Mouse (Mus musculus): ENCODE results near the gene Gbp5. TPM values are rescaled to one million over a fixed set of nuclear protein-coding genes. Genes with fewer than 3 reads are reported as not detected.

The Gbp5 gene
- polyA plus RNA-seq, 2 experiments, result 0.11 to 0.16 TPM

- Histone ChIP-seq H3K9ac (ENCODE audit: low read depth, low read length, severe bottlenecking) (no peak overlapping the region), H3K36me3 (ENCODE audit: control insufficient read depth, insufficient read depth, low read length) (no peaks in the 10 kb centered on the region), H3K4me3 (replicated peaks; ENCODE audit: low read length) (no peak overlapping the region), H3K4me1 (ENCODE audit: control insufficient read depth, insufficient read depth, low read length) (no peaks in the 10 kb centered on the region), H3K9me3 (ENCODE audit: control insufficient read depth, low read length) (no peaks in the 10 kb centered on the region), H3K27ac (replicated peaks; ENCODE audit: low read depth, low read length) (no peak overlapping the region), H3K4me2 (replicated peaks; ENCODE audit: low read depth, low read length, severe bottlenecking) (no peak overlapping the region), H3K27me3 (ENCODE audit: control insufficient read depth, insufficient read depth, low read length) (no peaks in the 10 kb centered on the region)
- ATAC-seq (ENCODE audit: low FRiP score, low read depth) (no peak), DNase-seq (ENCODE audit: low spot score) (no peak)
- 85% methylated on average over 3 of the region's 3 CpGs for WGBS
- no peak for TF ChIP-seq POLR2A (IDR thresholded peaks at IDR 0.05; ENCODE audit: borderline replicate concordance, extremely low read depth, insufficient read depth, insufficient read length)
Observed at GRCm38 (mm10) chr3:142546690-142547089, 52.9 kb downstream of the Gbp5 start.

- Histone ChIP-seq H3K9me3 (ENCODE audit: control insufficient read depth, low read length) (no peaks in the 10 kb centered on the region), H3K27ac (replicated peaks; ENCODE audit: low read depth, low read length) (no peak overlapping the region), H3K9ac (ENCODE audit: low read depth, low read length, severe bottlenecking) (no peak overlapping the region), H3K36me3 (ENCODE audit: control insufficient read depth, insufficient read depth, low read length) (no peaks in the 10 kb centered on the region), H3K4me2 (replicated peaks; ENCODE audit: low read depth, low read length, severe bottlenecking) (no peak overlapping the region), H3K4me3 (replicated peaks; ENCODE audit: low read length) (no peak overlapping the region), H3K4me1 (ENCODE audit: control insufficient read depth, insufficient read depth, low read length) (no peaks in the 10 kb centered on the region), H3K27me3 (ENCODE audit: control insufficient read depth, insufficient read depth, low read length) (no peaks in the 10 kb centered on the region)
- ATAC-seq (ENCODE audit: low FRiP score, low read depth) (no peak), DNase-seq (ENCODE audit: low spot score) (no peak)
- WGBS, result 82% methylated on average over 3 of the region's 3 CpGs
- no peak for TF ChIP-seq POLR2A (IDR thresholded peaks at IDR 0.05; ENCODE audit: borderline replicate concordance, extremely low read depth, insufficient read depth, insufficient read length)
Observed at GRCm38 (mm10) chr3:142550052-142550676, 56.4 kb downstream of the Gbp5 start.

GRCm38 (mm10) chr3:142554601-142555000 is 60.8 kb downstream of the Gbp5 start:
- no peak overlapping the region for H3K27ac ChIP-seq (replicated peaks; ENCODE audit: low read depth, low read length)
- TF ChIP-seq POLR2A (IDR thresholded peaks at IDR 0.05; ENCODE audit: borderline replicate concordance, extremely low read depth, insufficient read depth, insufficient read length), result no peak
- H3K36me3 ChIP-seq (ENCODE audit: control insufficient read depth, insufficient read depth, low read length), result no peaks in the 10 kb centered on the region
- no peaks in the 10 kb centered on the region for H3K4me1 ChIP-seq (ENCODE audit: control insufficient read depth, insufficient read depth, low read length)
- H3K4me3 ChIP-seq (replicated peaks; ENCODE audit: low read length), result no peak overlapping the region
- no peak overlapping the region for H3K4me2 ChIP-seq (replicated peaks; ENCODE audit: low read depth, low read length, severe bottlenecking)
- H3K9ac ChIP-seq (ENCODE audit: low read depth, low read length, severe bottlenecking), result no peak overlapping the region
- no peak for ATAC-seq (ENCODE audit: low FRiP score, low read depth)
- H3K9me3 ChIP-seq (ENCODE audit: control insufficient read depth, low read length), result no peaks in the 10 kb centered on the region
- 90% methylated on average over 1 of the region's 1 CpGs for whole genome bisulfite sequencing
- no peaks in the 10 kb centered on the region for H3K27me3 ChIP-seq (ENCODE audit: control insufficient read depth, insufficient read depth, low read length)
- no peak for DNase-seq (ENCODE audit: low spot score)

DNA sequence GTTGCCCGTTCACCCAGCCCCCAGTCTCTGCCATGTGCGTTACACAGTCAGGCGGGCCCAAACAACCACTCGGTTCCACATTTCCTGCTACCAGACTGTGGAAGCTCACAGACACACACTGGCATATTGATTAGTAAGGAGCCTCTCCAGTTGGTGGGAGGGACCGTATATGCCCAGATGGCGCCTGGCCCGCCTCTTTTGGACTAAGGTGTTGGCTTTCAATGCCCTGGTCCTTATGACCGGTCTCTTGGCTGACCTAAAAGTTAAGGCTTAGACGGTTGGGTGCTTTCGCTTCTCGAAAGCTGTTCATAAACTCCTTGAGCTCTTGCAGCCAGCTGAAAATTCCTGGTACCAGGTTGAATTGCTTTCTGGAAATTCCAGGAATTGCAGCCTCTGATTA is 61.8 kb downstream of the Gbp5 start:
- TF ChIP-seq POLR2A (IDR thresholded peaks at IDR 0.05; ENCODE audit: borderline replicate concordance, extremely low read depth, insufficient read depth, insufficient read length), result no peak
- H3K4me3 ChIP-seq (replicated peaks; ENCODE audit: low read length), result no peak overlapping the region
- ATAC-seq (ENCODE audit: low FRiP score, low read depth), result no peak
- H3K36me3 ChIP-seq (ENCODE audit: control insufficient read depth, insufficient read depth, low read length), result no peaks in the 10 kb centered on the region
- no peaks in the 10 kb centered on the region for H3K4me1 ChIP-seq (ENCODE audit: control insufficient read depth, insufficient read depth, low read length)
- H3K9me3 ChIP-seq (ENCODE audit: control insufficient read depth, low read length), result no peaks in the 10 kb centered on the region
- H3K27me3 ChIP-seq (ENCODE audit: control insufficient read depth, insufficient read depth, low read length), result no peaks in the 10 kb centered on the region
- H3K4me2 ChIP-seq (replicated peaks; ENCODE audit: low read depth, low read length, severe bottlenecking), result no peak overlapping the region
- no peak overlapping the region for H3K9ac ChIP-seq (ENCODE audit: low read depth, low read length, severe bottlenecking)
- DNase-seq (ENCODE audit: low spot score), result no peak
- H3K27ac ChIP-seq (replicated peaks; ENCODE audit: low read depth, low read length), result no peak overlapping the region
- 85% methylated on average over 11 of the region's 11 CpGs for WGBS

DNA sequence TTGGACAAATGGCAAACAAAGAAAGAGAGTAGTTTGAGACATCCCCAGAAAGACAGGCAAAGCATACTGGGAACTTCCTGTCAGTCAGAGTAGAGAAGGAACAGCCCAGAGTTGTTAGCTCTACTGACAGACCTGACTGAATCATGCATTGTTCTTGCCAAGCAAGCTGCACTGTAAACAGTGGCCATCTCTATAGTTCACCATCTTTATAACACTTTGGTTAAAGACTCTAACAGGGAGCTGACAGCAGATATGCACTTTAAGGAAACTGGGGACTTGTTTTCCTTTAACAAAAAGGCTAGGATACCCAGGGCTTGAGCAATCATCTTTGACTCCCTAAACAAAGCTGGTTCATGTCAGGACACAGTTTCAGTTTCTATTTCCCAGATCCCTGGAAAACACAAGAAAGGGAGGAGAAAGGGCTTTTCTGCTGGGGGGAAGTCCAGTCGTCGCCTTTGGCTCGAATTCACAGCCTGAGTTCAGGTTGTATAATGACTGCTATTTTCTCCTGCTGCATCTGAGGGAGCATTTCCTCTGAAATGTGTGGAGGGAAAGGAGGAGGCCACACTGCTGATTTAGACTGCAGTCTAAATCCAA is 66.0 kb downstream of the Gbp5 start, which contains the start of gene Gbp3:
TSS of gene Gbp3 (plus strand) at position 395 of the 597 bp plus-strand sequence.
- H3K27ac ChIP-seq (replicated peaks; ENCODE audit: low read depth, low read length), result no peak within 1 kb of the TSS
- 32% methylated on average over 3 of the region's 3 CpGs for WGBS

More for the DNA sequence above, 66.0 kb downstream of the Gbp5 start, which contains the start of gene Gbp3:
- peak within 1 kb of the TSS; percentile 32 for H3K4me2 ChIP-seq (replicated peaks; ENCODE audit: low read depth, low read length, severe bottlenecking)
- H3K36me3 ChIP-seq (ENCODE audit: control insufficient read depth, insufficient read depth, low read length), result no peaks in the 10 kb centered on the region
- H3K9ac ChIP-seq (ENCODE audit: low read depth, low read length, severe bottlenecking), result no peak within 1 kb of the TSS
- H3K9me3 ChIP-seq (ENCODE audit: control insufficient read depth, low read length), result no peaks in the 10 kb centered on the region
- no peak for ATAC-seq (ENCODE audit: low FRiP score, low read depth)
- no peaks in the 10 kb centered on the region for H3K27me3 ChIP-seq (ENCODE audit: control insufficient read depth, insufficient read depth, low read length)
- no peak for TF ChIP-seq POLR2A (IDR thresholded peaks at IDR 0.05; ENCODE audit: borderline replicate concordance, extremely low read depth, insufficient read depth, insufficient read length)
- no peaks in the 10 kb centered on the region for H3K4me1 ChIP-seq (ENCODE audit: control insufficient read depth, insufficient read depth, low read length)
- DNase-seq (ENCODE audit: low spot score), result no peak
- H3K4me3 ChIP-seq (replicated peaks; ENCODE audit: low read length), result peak within 1 kb of the TSS; percentile 25

All from limb, embryonic 14.5 days (tissue).